Mouse (Mus musculus): ENCODE results near the gene Hmgcl. TPM values are rescaled to one million over a fixed set of nuclear protein-coding genes. Genes with fewer than 3 reads are reported as not detected.

Gene Hmgcl
- polyA plus RNA-seq, 1 experiment from 2014 or later: 71.7 TPM

DNA sequence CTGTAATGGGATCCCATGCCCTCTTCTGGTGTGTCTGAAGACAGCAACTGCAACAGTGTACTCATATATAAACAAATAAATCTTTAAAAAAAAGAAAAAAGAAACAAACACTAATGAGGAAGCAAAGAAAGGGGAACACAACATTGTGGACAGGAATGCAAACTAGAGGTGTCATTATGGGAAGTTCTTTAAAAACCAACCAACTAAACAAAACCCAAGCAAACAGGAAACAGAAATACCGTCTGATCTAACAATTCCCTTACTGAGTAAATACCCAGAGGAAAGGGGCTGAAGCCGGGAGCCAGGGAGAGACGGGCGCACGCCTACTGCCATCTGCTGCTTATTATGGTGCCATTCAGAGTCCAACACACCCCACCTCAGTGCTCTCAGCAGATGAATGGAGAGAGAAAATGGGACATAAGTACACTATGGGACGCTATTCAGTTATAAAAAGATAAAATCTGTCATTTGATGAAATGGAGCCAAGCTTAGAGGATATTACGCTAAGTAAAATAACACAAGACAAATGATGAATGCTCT lies 35.3 kb downstream of the Hmgcl start:
- 0 out of 2 replicates have a peak, but pooled peaks cover 3% of the 10 kb centered on the region for H3K4me1 ChIP-seq (ENCODE audit: insufficient read depth)
- H3K36me3 ChIP-seq (ENCODE audit: insufficient read depth): peaks cover 59% of the 10 kb centered on the region
- H3K27ac ChIP-seq (ENCODE audit: low read depth): no peak overlapping the region
- H3K9me3 ChIP-seq (ENCODE audit: low read depth, low read length): no peaks in the 10 kb centered on the region
- no peak overlapping the region for H3K4me2 ChIP-seq
- no peak for TF ChIP-seq CTCF (IDR thresholded peaks at IDR 0.05; ENCODE audit: low read depth)
- no peaks in the 10 kb centered on the region for H3K27me3 ChIP-seq (ENCODE audit: insufficient read depth, low read length)
- no peak for ATAC-seq (ENCODE audit: insufficient read depth)
- 66% methylated on average over 7 of the region's 7 CpGs for WGBS
- H3K4me3 ChIP-seq (ENCODE audit: low read depth, low read length): no peak overlapping the region
- H3K9ac ChIP-seq: no peak overlapping the region
- DNase-seq: no peak

DNA sequence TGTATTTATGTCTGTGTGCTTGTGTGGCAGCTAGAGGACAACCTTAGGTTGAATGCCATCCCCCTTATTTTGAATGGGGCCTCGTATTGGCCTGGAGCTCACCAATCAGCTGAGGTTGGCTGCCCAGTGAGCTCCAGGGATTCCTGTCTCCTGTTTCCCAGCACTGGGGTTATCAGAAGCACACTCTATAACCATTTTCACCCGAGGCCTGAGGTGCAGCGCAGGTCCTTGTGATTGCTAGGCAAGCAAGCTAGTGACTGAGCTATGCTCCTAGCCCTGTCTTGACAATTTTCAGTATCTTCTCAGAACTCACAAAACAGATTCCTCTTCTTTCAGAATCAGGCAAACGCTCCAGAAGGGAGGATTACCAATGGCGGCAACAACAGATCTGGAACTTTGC lies 38.3 kb downstream of the Hmgcl start:
- H3K4me3 ChIP-seq (ENCODE audit: low read depth, low read length): no peak overlapping the region
- ATAC-seq (ENCODE audit: insufficient read depth): no peak

DNA sequence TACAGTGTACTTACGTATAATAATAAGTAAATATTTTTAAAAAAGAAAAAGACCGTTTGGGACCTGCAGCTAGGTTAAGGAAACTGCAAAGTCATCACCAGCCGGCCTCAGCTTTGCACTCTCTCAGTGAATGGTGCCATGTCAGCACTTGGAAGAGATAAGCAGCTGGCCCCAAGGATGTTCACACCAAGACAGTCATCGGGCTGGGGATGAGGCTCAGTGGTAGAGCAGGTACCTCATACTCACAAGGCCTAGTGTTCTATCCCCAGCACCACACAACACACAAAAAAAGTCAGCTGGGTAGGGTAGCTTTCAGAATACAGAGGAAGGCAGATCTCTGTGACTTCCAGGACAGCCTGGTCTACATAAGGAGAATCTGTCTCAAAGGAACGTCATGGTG lies 38.9 kb downstream of the Hmgcl start:
- Histone ChIP-seq H3K9me3 (ENCODE audit: low read depth, low read length) (no peaks in the 10 kb centered on the region), H3K27ac (ENCODE audit: low read depth) (no peak overlapping the region), H3K9ac (no peak overlapping the region; the same call in 1 of the 2 replicates), H3K4me1 (ENCODE audit: insufficient read depth) (0 out of 2 replicates have a peak, but pooled peaks cover 3% of the 10 kb centered on the region), H3K4me2 (peak overlapping the region; percentile 81; the same call in 1 of the 2 replicates), H3K36me3 (ENCODE audit: insufficient read depth) (peaks cover 41% of the 10 kb centered on the region), H3K4me3 (ENCODE audit: low read depth, low read length) (peak overlapping the region; percentile 95), H3K27me3 (ENCODE audit: insufficient read depth, low read length) (no peaks in the 10 kb centered on the region)
- no peak for TF ChIP-seq CTCF (IDR thresholded peaks at IDR 0.05; ENCODE audit: low read depth)
- WGBS: 83% methylated on average over 5 of the region's 5 CpGs
- DNase-seq: no peak
- no peak for ATAC-seq (ENCODE audit: insufficient read depth)

More for the DNA sequence above, 38.3 kb downstream of the Hmgcl start:
- no peak for DNase-seq
- 0 out of 2 replicates have a peak, but pooled peaks cover 3% of the 10 kb centered on the region for H3K4me1 ChIP-seq (ENCODE audit: insufficient read depth)
- H3K4me2 ChIP-seq: 0 out of 2 replicates have a peak overlapping the region, but pooled peaks have one; percentile 4
- H3K36me3 ChIP-seq (ENCODE audit: insufficient read depth): peaks cover 41% of the 10 kb centered on the region
- H3K9ac ChIP-seq: no peak overlapping the region
- H3K27me3 ChIP-seq (ENCODE audit: insufficient read depth, low read length): no peaks in the 10 kb centered on the region
- H3K27ac ChIP-seq (ENCODE audit: low read depth): no peak overlapping the region
- WGBS: 82% methylated on average over 5 of the region's 5 CpGs
- no peaks in the 10 kb centered on the region for H3K9me3 ChIP-seq (ENCODE audit: low read depth, low read length)
- TF ChIP-seq CTCF (IDR thresholded peaks at IDR 0.05; ENCODE audit: low read depth): no peak

DNA sequence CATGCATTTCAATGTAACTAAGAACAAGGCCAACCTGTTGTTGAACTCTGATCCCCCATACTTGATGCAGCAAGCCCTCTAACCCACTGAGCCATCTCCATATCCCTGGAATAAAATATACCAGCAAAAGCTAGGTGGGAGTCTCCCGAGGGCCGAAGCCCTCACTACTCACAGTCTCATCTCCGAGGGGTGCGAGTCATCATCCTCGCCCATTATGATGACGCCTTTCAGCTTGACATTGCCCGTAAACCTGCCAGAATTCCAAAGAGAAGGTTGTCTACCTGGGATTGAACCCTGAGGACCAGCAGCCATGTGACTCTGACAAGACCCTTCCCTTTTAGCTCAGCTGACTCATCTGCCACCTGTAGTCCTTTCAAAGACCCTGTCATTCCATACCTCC lies 39.5 kb downstream of the Hmgcl start:
- peak overlapping the region; percentile 81 for H3K4me2 ChIP-seq
- H3K27me3 ChIP-seq (ENCODE audit: insufficient read depth, low read length): no peaks in the 10 kb centered on the region
- peak overlapping the region; percentile 95 for H3K4me3 ChIP-seq (ENCODE audit: low read depth, low read length)
- WGBS: 83% methylated on average over 7 of the region's 7 CpGs
- TF ChIP-seq CTCF (IDR thresholded peaks at IDR 0.05; ENCODE audit: low read depth): no peak
- 0 out of 2 replicates have a peak, but pooled peaks cover 3% of the 10 kb centered on the region for H3K4me1 ChIP-seq (ENCODE audit: insufficient read depth)
- H3K27ac ChIP-seq (ENCODE audit: low read depth): no peak overlapping the region
- peaks cover 40% of the 10 kb centered on the region for H3K36me3 ChIP-seq (ENCODE audit: insufficient read depth)
- ATAC-seq (ENCODE audit: insufficient read depth) (no peak), DNase-seq (no peak)
- no peaks in the 10 kb centered on the region for H3K9me3 ChIP-seq (ENCODE audit: low read depth, low read length)
- H3K9ac ChIP-seq: peak overlapping the region; percentile 95; the same call in 1 of the 2 replicates

DNA sequence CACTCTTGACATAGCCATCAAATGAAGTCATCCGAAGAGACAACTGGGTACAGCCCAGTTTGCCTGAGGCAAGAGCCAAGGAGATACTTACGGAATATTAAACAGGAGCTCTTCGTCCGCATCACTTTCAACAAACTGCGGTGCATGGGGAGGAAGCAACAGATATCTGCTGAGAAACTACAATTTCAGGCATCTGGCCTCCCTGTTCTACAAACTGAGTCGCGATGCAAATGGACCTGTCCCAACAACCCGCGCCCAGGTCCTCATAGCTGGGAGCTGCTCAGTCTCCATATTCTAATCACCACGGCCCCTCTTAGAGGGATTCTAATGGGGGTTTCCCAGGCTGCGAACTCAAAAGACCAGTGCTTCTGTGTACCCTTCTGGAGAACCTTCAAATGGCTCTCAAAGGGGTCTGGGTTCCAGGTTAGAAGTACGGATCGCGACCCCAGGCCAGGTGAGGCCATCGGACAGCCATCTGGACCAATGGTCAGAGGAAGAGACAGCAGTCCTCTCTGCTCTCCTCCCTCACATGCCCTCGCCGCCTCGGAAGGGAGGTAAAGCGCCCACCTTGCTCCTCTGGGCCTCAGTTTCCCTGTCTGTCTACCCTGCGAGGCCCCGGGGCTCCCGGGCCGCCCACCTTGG lies 40.2 kb downstream of the Hmgcl start:
- TF ChIP-seq CTCF (IDR thresholded peaks at IDR 0.05; ENCODE audit: low read depth): no peak
- 0 out of 2 replicates have a peak, but pooled peaks cover 3% of the 10 kb centered on the region for H3K4me1 ChIP-seq (ENCODE audit: insufficient read depth)
- peak overlapping the region; percentile 95 for H3K4me3 ChIP-seq (ENCODE audit: low read depth, low read length)
- H3K27me3 ChIP-seq (ENCODE audit: insufficient read depth, low read length): no peaks in the 10 kb centered on the region
- H3K27ac ChIP-seq (ENCODE audit: low read depth): peak overlapping the region; percentile 83
- H3K36me3 ChIP-seq (ENCODE audit: insufficient read depth): peaks cover 35% of the 10 kb centered on the region
- DNase-seq: peak; percentile 7
- 6% methylated on average over 23 of the region's 23 CpGs for WGBS
- H3K9ac ChIP-seq: peak overlapping the region; percentile 95
- H3K9me3 ChIP-seq (ENCODE audit: low read depth, low read length): no peaks in the 10 kb centered on the region
- ATAC-seq (ENCODE audit: insufficient read depth): no peak
- H3K4me2 ChIP-seq: peak overlapping the region; percentile 81

DNA sequence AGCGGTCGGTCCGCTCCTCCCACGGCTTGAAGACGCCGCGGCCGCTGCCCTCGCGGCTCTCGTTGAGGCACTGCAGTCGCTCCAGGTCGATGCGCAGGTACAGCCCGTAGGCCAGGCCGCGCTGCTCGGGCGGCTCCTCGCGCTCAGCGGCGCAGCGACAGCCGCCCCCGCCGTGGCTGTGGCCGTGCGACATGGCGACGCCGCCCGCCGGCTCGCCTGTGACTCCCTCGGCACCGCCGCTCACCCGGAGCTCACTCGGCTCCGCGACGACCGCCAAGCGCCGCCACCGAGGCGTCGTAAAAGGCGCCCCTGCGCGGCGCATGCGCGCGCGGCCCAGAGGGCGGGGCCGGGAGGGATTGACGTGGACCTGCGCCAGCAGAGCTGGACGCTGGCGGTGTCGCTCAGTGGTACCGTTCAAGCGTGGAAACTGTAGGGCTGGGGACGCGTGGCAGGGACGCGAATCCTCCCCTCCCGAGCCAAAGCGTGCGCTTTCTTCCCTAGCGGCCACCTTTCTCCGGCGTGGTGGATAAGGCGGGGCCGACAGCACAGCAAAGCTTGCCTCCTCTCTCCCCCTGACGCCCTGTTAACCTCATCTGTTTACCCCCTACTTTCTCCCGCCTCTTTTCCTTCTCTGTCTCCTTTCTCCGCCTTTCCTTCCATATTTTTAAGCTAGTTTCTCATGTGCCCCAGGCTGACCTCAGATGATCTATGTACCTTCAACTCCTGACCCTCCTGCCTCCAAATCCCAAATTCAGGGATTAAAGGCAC lies 40.9 kb downstream of the Hmgcl start, which contains the start of gene Pithd1:
Gene Pithd1 (minus strand): TSS at position 322 of the 768 bp plus-strand sequence.
- DNase-seq (peak; percentile 97), ATAC-seq (ENCODE audit: insufficient read depth) (peak; percentile 92)
- no peaks in the 10 kb centered on the region for H3K27me3 ChIP-seq (ENCODE audit: insufficient read depth, low read length)
- H3K4me1 ChIP-seq (ENCODE audit: insufficient read depth): 0 out of 2 replicates have a peak, but pooled peaks cover 3% of the 10 kb centered on the region
- no peaks in the 10 kb centered on the region for H3K9me3 ChIP-seq (ENCODE audit: low read depth, low read length)
- H3K4me3 ChIP-seq (ENCODE audit: low read depth, low read length): peak within 1 kb of the TSS; percentile 95
- no peak for TF ChIP-seq CTCF (IDR thresholded peaks at IDR 0.05; ENCODE audit: low read depth)
- peak within 1 kb of the TSS; percentile 95 for H3K9ac ChIP-seq
- peak within 1 kb of the TSS; percentile 81 for H3K4me2 ChIP-seq
- H3K36me3 ChIP-seq (ENCODE audit: insufficient read depth): peaks cover 29% of the 10 kb centered on the region
- peak within 1 kb of the TSS; percentile 83 for H3K27ac ChIP-seq (ENCODE audit: low read depth)
- WGBS: 0% methylated on average over 54 of the region's 81 CpGs
